Mouse (Mus musculus): ENCODE data around the gene P2ry6. TPM values are rescaled to one million over a fixed set of nuclear protein-coding genes. Genes with fewer than 3 reads are reported as not detected.

The P2ry6 gene
- polyA plus RNA-seq, 1 experiment from 2014 or later: 3.6 TPM

GRCm38 (mm10) chr7:100924674-100925445, 49.6 kb downstream of the P2ry6 start:
- 12% methylated on average over 10 of the region's 10 CpGs for WGBS
- Histone ChIP-seq H3K27me3 (no peaks in the 10 kb centered on the region), H3K9me3 (no peaks in the 10 kb centered on the region), H3K4me1 (peaks cover 88% of the 10 kb centered on the region), H3K4me3 (peak overlapping the region; percentile 89), H3K9ac (peak overlapping the region; percentile 99), H3K36me3 (peaks cover 52% of the 10 kb centered on the region), H3K27ac (peak overlapping the region; percentile 60), H3K4me2 (peak overlapping the region; percentile 99)
- no peak for ATAC-seq (ENCODE audit: insufficient number of reproducible peaks, insufficient read depth, low FRiP score, low TSS enrichment, low read depth)

GRCm38 (mm10) chr7:100924200-100924599, 50.2 kb downstream of the P2ry6 start:
- Histone ChIP-seq H3K4me2 (peak overlapping the region; percentile 99), H3K9me3 (no peaks in the 10 kb centered on the region), H3K36me3 (peaks cover 52% of the 10 kb centered on the region), H3K27me3 (no peaks in the 10 kb centered on the region), H3K9ac (peak overlapping the region; percentile 99), H3K4me1 (peaks cover 88% of the 10 kb centered on the region), H3K27ac (0 out of 2 replicates have a peak overlapping the region, but pooled peaks have one; percentile 60), H3K4me3 (peak overlapping the region; percentile 89)
- 78% methylated on average over 5 of the region's 5 CpGs for WGBS
- no peak for ATAC-seq (ENCODE audit: insufficient number of reproducible peaks, insufficient read depth, low FRiP score, low TSS enrichment, low read depth)

- Histone ChIP-seq H3K4me1 (peaks cover 88% of the 10 kb centered on the region), H3K27me3 (no peaks in the 10 kb centered on the region), H3K4me2 (no peak overlapping the region), H3K36me3 (peaks cover 43% of the 10 kb centered on the region), H3K9ac (0 out of 2 replicates have a peak overlapping the region, but pooled peaks have one; percentile 16), H3K9me3 (no peaks in the 10 kb centered on the region), H3K27ac (no peak overlapping the region), H3K4me3 (no peak overlapping the region)
- WGBS: 88% methylated on average over 4 of the region's 4 CpGs
- no peak for ATAC-seq (ENCODE audit: insufficient number of reproducible peaks, insufficient read depth, low FRiP score, low TSS enrichment, low read depth)
These were observed 51.5 kb downstream of the P2ry6 start for GRCm38 (mm10) chr7:100922907-100923306.

GRCm38 (mm10) chr7:100921289-100921688, 53.2 kb downstream of the P2ry6 start:
- Histone ChIP-seq H3K27ac (no peak overlapping the region), H3K9ac (no peak overlapping the region), H3K4me3 (no peak overlapping the region), H3K4me1 (peaks cover 88% of the 10 kb centered on the region), H3K4me2 (no peak overlapping the region), H3K36me3 (peaks cover 51% of the 10 kb centered on the region), H3K27me3 (no peaks in the 10 kb centered on the region), H3K9me3 (no peaks in the 10 kb centered on the region)
- ATAC-seq (ENCODE audit: insufficient number of reproducible peaks, insufficient read depth, low FRiP score, low TSS enrichment, low read depth): no peak
- WGBS: 88% methylated on average over 5 of the region's 5 CpGs

GRCm38 (mm10) chr7:100919809-100920107, 54.7 kb downstream of the P2ry6 start:
- 19% methylated on average over 2 of the region's 2 CpGs for WGBS
- H3K4me3 ChIP-seq: no peak overlapping the region
- no peaks in the 10 kb centered on the region for H3K27me3 ChIP-seq
- H3K4me1 ChIP-seq: peaks cover 82% of the 10 kb centered on the region
- ATAC-seq (ENCODE audit: insufficient number of reproducible peaks, insufficient read depth, low FRiP score, low TSS enrichment, low read depth): no peak
- H3K4me2 ChIP-seq: peak overlapping the region; percentile 18; the same call in 1 of the 2 replicates
- peaks cover 63% of the 10 kb centered on the region for H3K36me3 ChIP-seq
- H3K9ac ChIP-seq: 0 out of 2 replicates have a peak overlapping the region, but pooled peaks have one; percentile 54
- no peaks in the 10 kb centered on the region for H3K9me3 ChIP-seq
- peak overlapping the region; percentile 78; the same call in 1 of the 2 replicates for H3K27ac ChIP-seq

GRCm38 (mm10) chr7:100919006-100919808, 55.2 kb downstream of the P2ry6 start:
- Histone ChIP-seq H3K27me3 (no peaks in the 10 kb centered on the region), H3K4me3 (no peak overlapping the region), H3K36me3 (peaks cover 67% of the 10 kb centered on the region), H3K27ac (peak overlapping the region; percentile 78), H3K4me1 (peaks cover 77% of the 10 kb centered on the region), H3K9me3 (no peaks in the 10 kb centered on the region), H3K4me2 (peak overlapping the region; percentile 18; the same call in 1 of the 2 replicates), H3K9ac (0 out of 2 replicates have a peak overlapping the region, but pooled peaks have one; percentile 54)
- ATAC-seq (ENCODE audit: insufficient number of reproducible peaks, insufficient read depth, low FRiP score, low TSS enrichment, low read depth): no peak
- WGBS: 37% methylated on average over 7 of the region's 7 CpGs

GRCm38 (mm10) chr7:100918176-100918575, 56.3 kb downstream of the P2ry6 start:
- Histone ChIP-seq H3K27me3 (no peaks in the 10 kb centered on the region), H3K4me2 (peak overlapping the region; percentile 39), H3K9ac (peak overlapping the region; percentile 61), H3K9me3 (no peaks in the 10 kb centered on the region), H3K4me3 (peak overlapping the region; percentile 10; the same call in 1 of the 2 replicates), H3K4me1 (peaks cover 76% of the 10 kb centered on the region), H3K27ac (peak overlapping the region; percentile 78), H3K36me3 (peaks cover 69% of the 10 kb centered on the region)
- ATAC-seq (ENCODE audit: insufficient number of reproducible peaks, insufficient read depth, low FRiP score, low TSS enrichment, low read depth): no peak
- WGBS: 20% methylated on average over 9 of the region's 9 CpGs

- Histone ChIP-seq H3K9ac (peak overlapping the region; percentile 61), H3K27me3 (no peaks in the 10 kb centered on the region), H3K4me1 (peaks cover 75% of the 10 kb centered on the region), H3K9me3 (no peaks in the 10 kb centered on the region), H3K4me3 (no peak overlapping the region), H3K36me3 (peaks cover 66% of the 10 kb centered on the region), H3K27ac (peak overlapping the region; percentile 78), H3K4me2 (peak overlapping the region; percentile 39)
- WGBS: 48% methylated on average over 6 of the region's 6 CpGs
- ATAC-seq (ENCODE audit: insufficient number of reproducible peaks, insufficient read depth, low FRiP score, low TSS enrichment, low read depth): no peak
These were observed 56.7 kb downstream of the P2ry6 start for GRCm38 (mm10) chr7:100917751-100918150.

GRCm38 (mm10) chr7:100916526-100916925, 57.9 kb downstream of the P2ry6 start:
- Histone ChIP-seq H3K4me3 (no peak overlapping the region), H3K4me1 (peaks cover 78% of the 10 kb centered on the region), H3K27ac (no peak overlapping the region), H3K27me3 (no peaks in the 10 kb centered on the region), H3K9ac (no peak overlapping the region), H3K36me3 (peaks cover 54% of the 10 kb centered on the region), H3K9me3 (no peaks in the 10 kb centered on the region), H3K4me2 (no peak overlapping the region)
- 78% methylated on average over 6 of the region's 6 CpGs for WGBS
- no peak for ATAC-seq (ENCODE audit: insufficient number of reproducible peaks, insufficient read depth, low FRiP score, low TSS enrichment, low read depth)

GRCm38 (mm10) chr7:100915204-100915603, 59.2 kb downstream of the P2ry6 start:
- H3K36me3 ChIP-seq: peaks cover 43% of the 10 kb centered on the region
- H3K27ac ChIP-seq: no peak overlapping the region
- no peaks in the 10 kb centered on the region for H3K9me3 ChIP-seq
- H3K4me2 ChIP-seq: no peak overlapping the region
- 68% methylated on average over 5 of the region's 5 CpGs for WGBS
- peak overlapping the region; percentile 40; the same call in 1 of the 2 replicates for H3K9ac ChIP-seq
- no peaks in the 10 kb centered on the region for H3K27me3 ChIP-seq
- peaks cover 85% of the 10 kb centered on the region for H3K4me1 ChIP-seq
- ATAC-seq (ENCODE audit: insufficient number of reproducible peaks, insufficient read depth, low FRiP score, low TSS enrichment, low read depth): no peak
- H3K4me3 ChIP-seq: no peak overlapping the region

- WGBS: 52% methylated on average over 9 of the region's 9 CpGs
- ATAC-seq (ENCODE audit: insufficient number of reproducible peaks, insufficient read depth, low FRiP score, low TSS enrichment, low read depth): no peak
- peaks cover 48% of the 10 kb centered on the region for H3K36me3 ChIP-seq
- peak overlapping the region; percentile 27; the same call in 1 of the 2 replicates for H3K9ac ChIP-seq
- no peaks in the 10 kb centered on the region for H3K9me3 ChIP-seq
- H3K27me3 ChIP-seq: no peaks in the 10 kb centered on the region
- H3K4me3 ChIP-seq: no peak overlapping the region
- peak overlapping the region; percentile 9; the same call in 1 of the 2 replicates for H3K4me2 ChIP-seq
- peak overlapping the region; percentile 51; the same call in 1 of the 2 replicates for H3K27ac ChIP-seq
- peaks cover 81% of the 10 kb centered on the region for H3K4me1 ChIP-seq
These were observed 62.7 kb downstream of the P2ry6 start for GRCm38 (mm10) chr7:100911791-100912190.

Measured in embryonic facial prominence, embryonic 13.5 days (tissue).